Mouse (Mus musculus) neural tube, embryonic 11.5 days (tissue): ENCODE measurements around the gene Wdcp. TPM values are rescaled to one million over a fixed set of nuclear protein-coding genes. Genes with fewer than 3 reads are reported as not detected.

Source experiments
- ATAC-seq: fragments of 200-750 bp; cut with Nextera tagmentation; 2 replicates; pipeline ENCODE4 v1.8.0; 2017; ENCODE audit warnings: moderate number of reproducible peaks, mild to moderate bottlenecking, moderate TSS enrichment, moderate library complexity; ENCODE audit not compliant: insufficient read depth, low FRiP score, low TSS enrichment
- DNase-seq: peaks from one replicate; pipeline ENCODE4 v3.0.0-alpha.2; 2015; ENCODE audit warnings: low spot score
- H3K27ac ChIP-seq: fragments of 300-500 bp; sonication (generic); 2 replicates; pipeline ENCODE4 v1.5.1; 2014; ENCODE audit warnings: low read depth, mild to moderate bottlenecking, low read length
- H3K27me3 ChIP-seq: fragments of 300-500 bp; sonication (generic); 2 replicates; pipeline ENCODE4 v1.6.1; 2014; ENCODE audit warnings: mild to moderate bottlenecking, low read length, mixed read lengths; ENCODE audit not compliant: control insufficient read depth, insufficient read depth
- H3K36me3 ChIP-seq: fragments of 300-500 bp; sonication (generic); 2 replicates; pipeline ENCODE4 v1.6.1; 2014; ENCODE audit warnings: mild to moderate bottlenecking, low read length, moderate library complexity, mixed read lengths; ENCODE audit not compliant: control insufficient read depth, insufficient read depth
- H3K4me1 ChIP-seq: fragments of 300-500 bp; sonication (generic); 2 replicates; pipeline ENCODE4 v1.6.1; 2014; ENCODE audit warnings: low read length, mixed read lengths; ENCODE audit not compliant: control insufficient read depth, insufficient read depth
- H3K4me2 ChIP-seq: fragments of 300-500 bp; sonication (generic); 2 replicates; pipeline ENCODE4 v1.6.1; 2014; ENCODE audit warnings: low read depth, mild to moderate bottlenecking, moderate library complexity
- H3K4me3 ChIP-seq: fragments of 300-500 bp; sonication (generic); 2 replicates; pipeline ENCODE4 v1.5.1; 2014; ENCODE audit warnings: low read depth, low read length
- H3K9ac ChIP-seq: fragments of 300-500 bp; sonication (generic); 2 replicates; pipeline ENCODE4 v1.6.1; 2014; ENCODE audit warnings: mild to moderate bottlenecking, low read length
- H3K9me3 ChIP-seq: fragments of 300-500 bp; sonication (generic); 2 replicates; pipeline ENCODE4 v1.6.1; 2016; ENCODE audit warnings: low read length; ENCODE audit not compliant: control insufficient read depth
- WGBS: fragments of 180-500 bp; shearing (Covaris S2); extraction: QIAGEN DNeasy Blood & Tissue Kit; methylation state at CpG from one replicate; pipeline ENCODE4 v1.1.7; 2014; 5-methylcytosine and 5-hydroxymethylcytosine counted together
- polyA plus RNA-seq: library from polyadenylated mRNA; unstranded; fragments of >200 nt; fragmentation: Nextera tagmentation; extraction: Ambion mirVana; gene quantifications from 2 replicates; pipeline ENCODE4 v1.2.1, GENCODE M21; 2014

The Wdcp gene
- polyA plus RNA-seq, 1 experiment from 2014 or later = 17.5 TPM

GRCm38 (mm10) chr12:4889891-4890290, 46.8 kb downstream of the Wdcp start:
- ATAC-seq (no peak), DNase-seq (no peak)
- H3K9me3 ChIP-seq = no peaks in the 10 kb centered on the region
- no peak overlapping the region for H3K27ac ChIP-seq
- no peaks in the 10 kb centered on the region for H3K27me3 ChIP-seq
- H3K4me3 ChIP-seq = no peak overlapping the region
- H3K4me1 ChIP-seq = no peaks in the 10 kb centered on the region
- no peak overlapping the region for H3K4me2 ChIP-seq
- H3K9ac ChIP-seq = no peak overlapping the region
- no peaks in the 10 kb centered on the region for H3K36me3 ChIP-seq
- WGBS = 88% methylated on average over 1 of the region's 1 CpGs

- H3K27ac ChIP-seq = no peak overlapping the region
- no peaks in the 10 kb centered on the region for H3K9me3 ChIP-seq
- no peak overlapping the region for H3K4me3 ChIP-seq
- no peaks in the 10 kb centered on the region for H3K36me3 ChIP-seq
- no peak for DNase-seq
- H3K4me2 ChIP-seq = no peak overlapping the region
- ATAC-seq = no peak
- H3K4me1 ChIP-seq = no peaks in the 10 kb centered on the region
- WGBS = 89% methylated on average over 5 of the region's 5 CpGs
- H3K9ac ChIP-seq = no peak overlapping the region
- H3K27me3 ChIP-seq = no peaks in the 10 kb centered on the region
Observed at GRCm38 (mm10) chr12:4898024-4898423, 54.9 kb downstream of the Wdcp start.

DNA sequence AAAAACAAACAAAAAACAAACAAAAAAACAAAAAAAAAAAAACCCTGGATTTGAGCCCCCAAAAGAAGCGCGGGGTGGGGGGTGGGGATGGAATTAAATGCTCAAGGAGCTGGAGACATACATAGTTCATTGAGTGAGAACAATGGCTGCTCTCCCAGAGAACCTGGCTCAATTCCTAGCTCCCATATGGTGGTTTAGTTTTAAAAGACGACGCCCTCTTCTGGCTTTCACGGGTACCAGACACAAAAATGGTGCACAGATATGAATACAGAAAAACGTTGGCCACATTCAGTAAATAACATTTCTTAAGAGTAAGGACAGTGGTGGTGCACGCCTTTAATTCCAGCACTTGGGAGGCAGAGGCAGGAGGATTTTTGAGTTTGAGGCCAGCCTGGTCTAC, 62.8 kb downstream of the Wdcp start:
- Histone ChIP-seq H3K27me3 (no peaks in the 10 kb centered on the region), H3K4me2 (no peak overlapping the region), H3K4me3 (no peak overlapping the region), H3K36me3 (no peaks in the 10 kb centered on the region), H3K9ac (no peak overlapping the region), H3K9me3 (no peaks in the 10 kb centered on the region), H3K27ac (no peak overlapping the region), H3K4me1 (no peaks in the 10 kb centered on the region)
- no peak for DNase-seq
- 85% methylated on average over 7 of the region's 7 CpGs for WGBS
- ATAC-seq = no peak

DNA sequence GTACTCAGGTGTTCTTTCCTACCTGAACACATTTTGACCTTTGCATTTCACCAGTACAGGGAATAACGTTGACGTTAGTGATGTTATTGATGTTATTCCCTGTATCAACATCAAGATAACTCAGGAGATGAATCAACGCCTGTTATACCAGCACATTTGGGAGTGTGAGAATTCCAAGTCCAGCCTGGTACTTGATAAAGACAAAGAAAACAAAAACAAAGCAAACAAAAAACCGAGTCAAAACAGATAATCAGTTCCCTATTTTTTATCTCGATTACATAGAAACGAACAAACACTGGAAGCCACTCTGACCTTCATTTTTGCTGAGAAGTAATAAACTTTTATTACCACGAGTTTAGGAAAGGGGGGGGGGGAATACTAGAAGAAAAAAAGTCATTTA, 63.4 kb downstream of the Wdcp start:
- H3K4me1 ChIP-seq = no peaks in the 10 kb centered on the region
- peak overlapping the region; percentile 81 for H3K4me2 ChIP-seq
- H3K9me3 ChIP-seq = no peaks in the 10 kb centered on the region
- no peaks in the 10 kb centered on the region for H3K36me3 ChIP-seq
- ATAC-seq = no peak
- 66% methylated on average over 7 of the region's 7 CpGs for WGBS
- H3K27ac ChIP-seq = no peak overlapping the region
- no peak for DNase-seq
- H3K9ac ChIP-seq = no peak overlapping the region; the same call in 1 of the 2 replicates
- peak overlapping the region; percentile 67 for H3K4me3 ChIP-seq
- no peaks in the 10 kb centered on the region for H3K27me3 ChIP-seq

DNA sequence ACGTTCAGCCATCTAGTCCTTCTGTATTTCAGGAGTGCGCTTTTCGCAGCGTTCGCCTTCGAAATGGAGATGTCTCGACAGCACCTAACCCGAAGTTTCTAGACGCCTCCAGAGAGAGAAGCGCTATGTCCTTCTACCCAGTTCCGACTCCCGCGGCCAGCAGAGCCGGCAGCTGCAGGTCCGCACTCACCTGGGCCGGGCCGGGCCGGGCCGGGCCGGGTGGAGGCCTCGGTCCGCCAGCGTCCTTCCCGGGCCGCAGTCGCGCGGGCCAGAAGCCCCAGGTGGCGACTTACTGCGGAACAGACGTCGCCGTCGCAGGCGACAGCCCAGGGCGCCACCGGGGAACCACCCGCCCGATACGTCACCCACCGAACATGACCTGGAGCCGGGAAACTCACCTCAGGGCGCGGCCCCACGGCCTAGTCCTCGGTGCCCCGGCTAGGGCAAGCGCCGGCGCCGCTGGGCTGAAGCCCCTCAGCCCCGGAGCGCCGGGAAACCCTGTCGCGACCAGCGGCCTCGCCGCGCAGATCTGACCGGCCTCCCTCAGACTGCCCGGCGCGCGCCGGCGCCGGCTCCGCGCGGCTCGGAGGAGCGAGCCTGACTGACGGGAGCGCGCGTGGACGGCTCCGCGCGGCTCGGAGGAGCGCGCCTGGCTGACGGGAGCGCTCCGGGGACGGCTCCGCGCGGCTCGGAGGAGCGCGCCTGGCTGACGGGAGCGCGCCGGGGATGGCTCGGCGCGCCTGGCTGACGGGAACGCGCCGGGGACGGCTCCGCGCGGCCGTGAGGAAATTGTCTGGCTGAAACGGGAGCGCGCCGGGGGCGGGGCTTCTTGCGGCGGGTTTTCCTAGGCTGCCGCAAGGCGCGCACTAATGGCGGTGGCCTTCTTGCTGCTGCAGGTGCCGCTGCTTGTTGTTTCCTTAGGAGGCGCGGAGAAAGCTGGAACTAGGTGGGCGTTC, 64.1 kb downstream of the Wdcp start, which contains the start of gene Ubxn2a:
Ubxn2a (minus strand) TSS at position 755 of the 956 bp plus-strand sequence.
- peak within 1 kb of the TSS; percentile 62 for H3K27ac ChIP-seq
- H3K9me3 ChIP-seq = no peaks in the 10 kb centered on the region
- H3K27me3 ChIP-seq = no peaks in the 10 kb centered on the region
- peak within 1 kb of the TSS; percentile 67 for H3K4me3 ChIP-seq
- no peaks in the 10 kb centered on the region for H3K4me1 ChIP-seq
- H3K4me2 ChIP-seq = peak within 1 kb of the TSS; percentile 81
- DNase-seq = peak; percentile 94
- no peaks in the 10 kb centered on the region for H3K36me3 ChIP-seq
- WGBS = under 1% methylated on average over 87 of the region's 125 CpGs
- H3K9ac ChIP-seq = peak within 1 kb of the TSS; percentile 81
- peak; percentile 91 for ATAC-seq

GRCm38 (mm10) chr12:4908391-4908790, 65.3 kb downstream of the Wdcp start:
- 96% methylated on average over 7 of the region's 7 CpGs for WGBS

More at GRCm38 (mm10) chr12:4908391-4908790, 65.3 kb downstream of the Wdcp start:
- ATAC-seq (no peak), DNase-seq (no peak)
- Histone ChIP-seq H3K4me3 (no peak overlapping the region), H3K9ac (no peak overlapping the region), H3K27me3 (no peaks in the 10 kb centered on the region), H3K9me3 (no peaks in the 10 kb centered on the region), H3K27ac (no peak overlapping the region), H3K36me3 (no peaks in the 10 kb centered on the region), H3K4me2 (no peak overlapping the region), H3K4me1 (no peaks in the 10 kb centered on the region)

Other genes starting within 250 kb of the Wdcp start
- 0.49 TPM in 1 of 2 replicates, not detected in the other for gene Fam228a, start 104.9 kb upstream of the Wdcp start, polyA plus RNA-seq
- 4.1 and 5.2 TPM in 2 replicates for gene Pfn4, start 74.3 kb upstream of the Wdcp start, polyA plus RNA-seq
- gene Fam228b, start 74.0 kb upstream of the Wdcp start, polyA plus RNA-seq = 3.5 and 3.9 TPM in 2 replicates
- gene Sf3b6, start 25.8 kb upstream of the Wdcp start, polyA plus RNA-seq = 330 TPM in 2 replicates
- 22.7 and 30.2 TPM in 2 replicates for gene Fkbp1b, start 1.7 kb upstream of the Wdcp start, polyA plus RNA-seq
- gene Mfsd2b, start 31.1 kb downstream of the Wdcp start, polyA plus RNA-seq = 4.4 and 4.7 TPM in 2 replicates
- gene Ubxn2a, start 64.4 kb downstream of the Wdcp start, polyA plus RNA-seq = 26.5 and 26.7 TPM in 2 replicates
- gene Atad2b, start 74.0 kb downstream of the Wdcp start, polyA plus RNA-seq = 22.5 and 27.1 TPM in 2 replicates